Mouse (Mus musculus): ENCODE data around the gene Proca1. TPM values are rescaled to one million over a fixed set of nuclear protein-coding genes. Genes with fewer than 3 reads are reported as not detected.
A peak's percentile ranks its signal among the peaks of the same experiment; 100 is the strongest.

The Proca1 gene
- polyA plus RNA-seq, 1 experiment from 2014 or later: 1.0 TPM

- ATAC-seq (ENCODE audit: low FRiP score, low TSS enrichment) (peak; percentile 34; the same call in 1 of the 2 replicates), DNase-seq (ENCODE audit: low spot score) (peak; percentile 50)
- Histone ChIP-seq H3K9ac (ENCODE audit: low read length) (0 out of 2 replicates have a peak overlapping the region, but pooled peaks have one; percentile 23), H3K4me3 (ENCODE audit: low read depth, low read length) (no peak overlapping the region), H3K9me3 (ENCODE audit: control insufficient read depth, low read length) (no peaks in the 10 kb centered on the region), H3K27ac (replicated peaks) (peak overlapping the region; percentile 75), H3K4me1 (replicated peaks; ENCODE audit: control insufficient read depth, insufficient read depth) (peaks cover 5% of the 10 kb centered on the region; the same call in 1 of the 2 replicates), H3K4me2 (replicated peaks; ENCODE audit: low read depth) (no peak overlapping the region), H3K36me3 (ENCODE audit: control insufficient read depth, insufficient read depth, low read length) (peaks cover 14% of the 10 kb centered on the region), H3K27me3 (ENCODE audit: control insufficient read depth, insufficient read depth, low read length) (no peaks in the 10 kb centered on the region)
- WGBS: 39% methylated on average over 9 of the region's 9 CpGs
- TF ChIP-seq EP300 (optimal IDR thresholded peaks at IDR 0.05) (no peak), CTCF (IDR thresholded peaks at IDR 0.05; ENCODE audit: low read depth) (no peak)
These were observed 40.6 kb upstream of the Proca1 start for GRCm38 (mm10) chr11:78152299-78153231.

DNA sequence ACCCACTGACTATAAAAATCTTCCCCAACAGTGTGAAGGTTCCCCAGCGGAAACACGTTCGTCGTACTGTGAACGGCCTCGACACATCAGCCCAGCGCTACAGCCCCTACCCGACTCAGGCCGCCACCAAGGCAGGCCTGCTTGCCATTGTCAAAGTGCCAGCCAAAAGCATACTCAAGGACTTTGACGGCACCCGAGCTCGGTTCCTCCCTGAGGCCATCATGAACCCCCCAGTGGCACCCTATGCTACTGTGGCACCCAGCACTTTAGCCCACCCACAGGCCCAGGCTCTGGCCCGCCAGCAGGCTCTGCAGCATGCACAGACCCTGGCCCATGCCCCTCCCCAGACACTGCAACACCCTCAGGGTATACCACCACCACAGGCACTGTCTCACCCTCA is 39.4 kb upstream of the Proca1 start:
- H3K9me3 ChIP-seq (ENCODE audit: control insufficient read depth, low read length): no peaks in the 10 kb centered on the region
- H3K27ac ChIP-seq (replicated peaks): peak overlapping the region; percentile 75; the same call in 1 of the 2 replicates
- no peak overlapping the region for H3K4me3 ChIP-seq (ENCODE audit: low read depth, low read length)
- H3K27me3 ChIP-seq (ENCODE audit: control insufficient read depth, insufficient read depth, low read length): no peaks in the 10 kb centered on the region
- TF ChIP-seq CTCF (IDR thresholded peaks at IDR 0.05; ENCODE audit: low read depth) (no peak), EP300 (optimal IDR thresholded peaks at IDR 0.05) (no peak)
- H3K36me3 ChIP-seq (ENCODE audit: control insufficient read depth, insufficient read depth, low read length): peaks cover 14% of the 10 kb centered on the region
- H3K4me1 ChIP-seq (replicated peaks; ENCODE audit: control insufficient read depth, insufficient read depth): peaks cover 5% of the 10 kb centered on the region; the same call in 1 of the 2 replicates
- ATAC-seq (ENCODE audit: low FRiP score, low TSS enrichment): peak; percentile 41; the same call in 1 of the 2 replicates
- H3K9ac ChIP-seq (ENCODE audit: low read length): 0 out of 2 replicates have a peak overlapping the region, but pooled peaks have one; percentile 13
- WGBS: 80% methylated on average over 13 of the region's 13 CpGs
- DNase-seq (ENCODE audit: low spot score): no peak
- no peak overlapping the region for H3K4me2 ChIP-seq (replicated peaks; ENCODE audit: low read depth)

DNA sequence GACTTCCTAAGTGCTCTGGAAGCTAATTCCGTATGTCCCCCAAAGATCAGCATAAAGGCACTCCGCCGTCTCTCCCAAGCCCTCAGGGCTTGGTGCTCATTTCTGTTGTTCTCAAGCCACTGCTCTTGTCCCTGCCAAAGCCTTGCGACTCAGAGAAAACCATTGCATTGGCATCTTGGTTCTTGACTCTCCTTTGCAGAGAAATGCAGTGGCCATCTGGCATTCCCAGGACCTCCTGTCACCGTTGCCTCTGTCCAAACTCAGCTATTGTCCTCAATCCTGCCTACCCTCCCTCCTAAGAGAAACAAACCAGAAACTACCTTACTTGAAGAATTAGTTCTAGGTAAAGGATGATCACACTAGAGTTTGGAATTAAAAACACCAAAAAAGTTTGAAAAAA is 37.5 kb upstream of the Proca1 start:
- Histone ChIP-seq H3K4me1 (replicated peaks; ENCODE audit: control insufficient read depth, insufficient read depth) (peaks cover 5% of the 10 kb centered on the region; the same call in 1 of the 2 replicates), H3K4me2 (replicated peaks; ENCODE audit: low read depth) (no peak overlapping the region), H3K9me3 (ENCODE audit: control insufficient read depth, low read length) (no peaks in the 10 kb centered on the region), H3K4me3 (ENCODE audit: low read depth, low read length) (no peak overlapping the region), H3K36me3 (ENCODE audit: control insufficient read depth, insufficient read depth, low read length) (peaks cover 25% of the 10 kb centered on the region), H3K27me3 (ENCODE audit: control insufficient read depth, insufficient read depth, low read length) (no peaks in the 10 kb centered on the region), H3K9ac (ENCODE audit: low read length) (no peak overlapping the region), H3K27ac (replicated peaks) (no peak overlapping the region)
- no peak for ATAC-seq (ENCODE audit: low FRiP score, low TSS enrichment)
- no peak for DNase-seq (ENCODE audit: low spot score)
- 78% methylated on average over 5 of the region's 5 CpGs for WGBS
- TF ChIP-seq EP300 (optimal IDR thresholded peaks at IDR 0.05): no peak
- no peak for TF ChIP-seq CTCF (IDR thresholded peaks at IDR 0.05; ENCODE audit: low read depth)

DNA sequence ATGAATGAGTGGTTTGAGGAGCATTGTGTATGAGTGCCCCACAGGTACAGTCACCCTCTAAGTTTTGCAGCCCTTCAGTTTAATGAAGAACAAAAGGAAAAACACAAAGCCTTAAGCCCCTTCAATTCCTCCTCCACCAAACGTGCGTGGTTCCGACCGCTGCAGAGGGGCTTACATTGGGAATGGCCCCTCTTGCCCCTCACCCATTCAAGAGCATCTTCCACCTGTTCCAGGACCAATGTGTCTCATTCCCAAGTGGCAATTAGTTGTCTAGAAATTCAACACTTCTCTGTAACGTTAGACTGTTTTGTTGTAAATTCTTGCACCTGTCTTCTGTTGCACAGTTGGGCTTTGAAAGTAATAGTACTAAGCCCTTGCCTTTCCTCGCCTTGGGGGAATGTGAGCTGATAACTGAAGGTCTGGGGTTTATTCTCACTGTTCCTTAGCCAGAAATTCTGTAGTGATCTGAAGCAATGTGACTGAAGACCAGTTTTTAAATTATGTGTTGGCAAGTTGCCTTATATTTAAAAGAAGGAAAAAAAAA is 37.0 kb upstream of the Proca1 start:
- DNase-seq (ENCODE audit: low spot score) (no peak), ATAC-seq (ENCODE audit: low FRiP score, low TSS enrichment) (no peak)
- peaks cover 5% of the 10 kb centered on the region; the same call in 1 of the 2 replicates for H3K4me1 ChIP-seq (replicated peaks; ENCODE audit: control insufficient read depth, insufficient read depth)
- H3K9ac ChIP-seq (ENCODE audit: low read length): no peak overlapping the region
- no peak for TF ChIP-seq EP300 (optimal IDR thresholded peaks at IDR 0.05)
- no peak for TF ChIP-seq CTCF (IDR thresholded peaks at IDR 0.05; ENCODE audit: low read depth)
- no peak overlapping the region for H3K4me3 ChIP-seq (ENCODE audit: low read depth, low read length)
- H3K27ac ChIP-seq (replicated peaks): no peak overlapping the region
- H3K36me3 ChIP-seq (ENCODE audit: control insufficient read depth, insufficient read depth, low read length): peaks cover 29% of the 10 kb centered on the region
- whole genome bisulfite sequencing: 66% methylated on average over 6 of the region's 6 CpGs
- no peaks in the 10 kb centered on the region for H3K9me3 ChIP-seq (ENCODE audit: control insufficient read depth, low read length)
- no peaks in the 10 kb centered on the region for H3K27me3 ChIP-seq (ENCODE audit: control insufficient read depth, insufficient read depth, low read length)
- H3K4me2 ChIP-seq (replicated peaks; ENCODE audit: low read depth): no peak overlapping the region

- Histone ChIP-seq H3K4me2 (replicated peaks; ENCODE audit: low read depth) (no peak overlapping the region), H3K9ac (ENCODE audit: low read length) (no peak overlapping the region), H3K4me3 (ENCODE audit: low read depth, low read length) (no peak overlapping the region), H3K27me3 (ENCODE audit: control insufficient read depth, insufficient read depth, low read length) (no peaks in the 10 kb centered on the region), H3K36me3 (ENCODE audit: control insufficient read depth, insufficient read depth, low read length) (peaks cover 28% of the 10 kb centered on the region), H3K9me3 (ENCODE audit: control insufficient read depth, low read length) (no peaks in the 10 kb centered on the region), H3K4me1 (replicated peaks; ENCODE audit: control insufficient read depth, insufficient read depth) (peaks cover 8% of the 10 kb centered on the region), H3K27ac (replicated peaks) (no peak overlapping the region)
- DNase-seq (ENCODE audit: low spot score) (peak; percentile 84), ATAC-seq (ENCODE audit: low FRiP score, low TSS enrichment) (peak; percentile 63)
- 13% methylated on average over 2 of the region's 2 CpGs for WGBS
- TF ChIP-seq CTCF (IDR thresholded peaks at IDR 0.05; ENCODE audit: low read depth) (peak; percentile 99), EP300 (optimal IDR thresholded peaks at IDR 0.05) (no peak)
These were observed 34.1 kb upstream of the Proca1 start for GRCm38 (mm10) chr11:78159096-78159495.

Data from stomach, postnatal 0 days (tissue).